Mouse (Mus musculus) lung, postnatal 0 days (tissue): ENCODE data around the gene Ctdnep1. TPM values are rescaled to one million over a fixed set of nuclear protein-coding genes. Genes with fewer than 3 reads are reported as not detected.

Experiments
- ATAC-seq: fragments of 200-750 bp; cut with Nextera tagmentation; 2 replicates; pipeline ENCODE4 v1.8.0; 2017; ENCODE audit warnings: moderate library complexity
- DNase-seq: peaks from one replicate; pipeline ENCODE4 v3.0.0-alpha.2; 2016; ENCODE audit warnings: low spot score
- H3K27ac ChIP-seq: fragments of 300-500 bp; sonication (generic); 2 replicates; pipeline ENCODE4 v1.5.1; 2014; ENCODE audit warnings: antibody characterized with exemption, mild to moderate bottlenecking, low read length, mixed read lengths
- H3K27me3 ChIP-seq: fragments of 300-500 bp; sonication (generic); replicated peaks from 2 replicates; pipeline ENCODE4 v1.6.1; 2014; ENCODE audit warnings: low read length, mixed read lengths; ENCODE audit not compliant: insufficient read depth
- H3K36me3 ChIP-seq: fragments of 300-500 bp; sonication (generic); 2 replicates; pipeline ENCODE4 v1.6.1; 2014; ENCODE audit warnings: low read length, mixed read lengths; ENCODE audit not compliant: insufficient read depth
- H3K4me1 ChIP-seq: fragments of 300-500 bp; sonication (generic); 2 replicates; pipeline ENCODE4 v1.6.1; 2014; ENCODE audit warnings: antibody characterized with exemption, low read depth, low read length, mixed read lengths; ENCODE audit not compliant: insufficient read depth
- H3K4me2 ChIP-seq: fragments of 300-500 bp; sonication (generic); replicated peaks from 2 replicates; pipeline ENCODE4 v1.6.1; 2014; ENCODE audit warnings: low read depth, mild to moderate bottlenecking, low read length, moderate library complexity, mixed read lengths
- H3K4me3 ChIP-seq: fragments of 300-500 bp; sonication (generic); 2 replicates; pipeline ENCODE4 v1.5.1; 2014; ENCODE audit warnings: low read depth, low read length
- H3K9ac ChIP-seq: fragments of 300-500 bp; sonication (generic); replicated peaks from 2 replicates; pipeline ENCODE4 v1.6.1; 2014; ENCODE audit warnings: low read depth, mild to moderate bottlenecking
- H3K9me3 ChIP-seq: fragments of 300-500 bp; sonication (generic); 2 replicates; pipeline ENCODE4 v1.6.1; 2016; ENCODE audit warnings: low read length, mixed read lengths
- CTCF ChIP-seq: IDR thresholded peaks from 2 replicates; pipeline ENCODE4 v1.5.1; 2016; ENCODE audit warnings: antibody characterized with exemption, mild to moderate bottlenecking
- EP300 ChIP-seq: IDR thresholded peaks from 2 replicates; pipeline ENCODE4 v1.6.1; 2016; ENCODE audit warnings: antibody characterized with exemption, mild to moderate bottlenecking, control low read depth
- WGBS: fragments of 180-500 bp; shearing (Covaris S2); extraction: QIAGEN DNeasy Blood & Tissue Kit; methylation state at CpG from one replicate; pipeline ENCODE4 v1.1.7; 2014; 5-methylcytosine and 5-hydroxymethylcytosine counted together
- microRNA counts: library from miRNA; unstranded; fragments of <30 nt; microRNA quantifications from one replicate; lab custom pipeline; 2015
- microRNA-seq: library from miRNA; unstranded; fragments of <30 nt; microRNA quantifications from one replicate; pipeline ENCODE4, GENCODE M21; 2016
- polyA plus RNA-seq: library from polyadenylated mRNA; unstranded; fragments of >200 nt; fragmentation: Nextera tagmentation; extraction: Ambion mirVana; gene quantifications from 2 replicates; pipeline ENCODE4 v1.2.1, GENCODE M21; 2015

The Ctdnep1 gene
- polyA plus RNA-seq, 1 experiment from 2014 or later: 24.7 TPM

DNA sequence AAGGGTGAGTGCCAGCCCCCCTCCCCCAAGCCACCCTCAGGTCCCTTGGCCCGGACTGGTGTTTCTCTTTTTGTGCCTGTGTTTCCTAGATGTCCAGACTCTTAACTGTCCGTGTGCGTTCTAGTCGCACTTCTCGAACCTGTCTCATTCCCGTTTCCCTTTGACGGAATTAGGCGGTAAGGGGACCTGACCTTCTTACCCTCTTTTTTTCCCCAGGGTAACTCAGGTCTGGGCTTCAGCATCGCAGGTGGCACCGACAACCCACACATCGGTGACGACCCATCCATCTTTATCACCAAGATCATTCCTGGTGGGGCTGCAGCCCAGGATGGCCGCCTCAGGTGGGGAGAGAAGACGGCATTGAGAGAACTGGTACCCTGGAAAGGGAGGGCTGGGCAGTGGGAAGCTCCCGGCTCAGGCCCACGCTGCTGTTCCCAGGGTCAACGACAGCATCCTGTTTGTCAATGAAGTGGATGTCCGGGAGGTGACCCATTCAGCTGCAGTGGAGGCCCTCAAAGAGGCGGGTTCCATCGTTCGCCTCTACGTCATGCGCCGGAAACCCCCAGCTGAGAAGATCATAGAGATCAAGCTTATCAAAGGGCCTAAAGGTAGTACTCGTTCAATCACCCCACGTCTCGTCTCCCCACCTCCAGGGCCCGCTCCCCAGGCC is 49.8 kb downstream of the Ctdnep1 start:
- DNase-seq (no peak), ATAC-seq (no peak)
- 93% methylated on average over 28 of the region's 28 CpGs for WGBS
- no peaks in the 10 kb centered on the region for H3K27me3 ChIP-seq
- TF ChIP-seq CTCF (no peak), EP300 (no peak)
- H3K4me3 ChIP-seq: no peak overlapping the region
- H3K27ac ChIP-seq: no peak overlapping the region
- peaks cover 7% of the 10 kb centered on the region; the same call in 1 of the 2 replicates for H3K4me1 ChIP-seq
- no peaks in the 10 kb centered on the region; the same call in 1 of the 2 replicates for H3K36me3 ChIP-seq
- H3K9ac ChIP-seq: no peak overlapping the region
- H3K4me2 ChIP-seq: no peak overlapping the region
- H3K9me3 ChIP-seq: no peaks in the 10 kb centered on the region

DNA sequence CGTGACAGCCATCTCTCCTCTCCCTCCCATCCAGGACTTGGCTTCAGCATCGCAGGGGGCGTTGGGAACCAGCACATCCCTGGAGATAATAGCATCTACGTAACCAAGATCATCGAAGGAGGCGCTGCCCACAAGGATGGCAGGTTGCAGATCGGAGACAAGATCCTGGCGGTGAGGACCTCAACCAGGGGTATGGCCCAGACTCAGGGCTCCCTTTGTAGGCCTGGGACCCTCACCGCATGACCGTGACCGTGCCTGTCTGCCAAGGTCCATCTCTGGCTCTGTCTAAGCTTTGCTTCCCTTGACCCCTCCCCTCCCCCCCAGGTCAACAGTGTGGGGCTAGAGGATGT is 50.3 kb downstream of the Ctdnep1 start:
- no peak for ATAC-seq
- H3K27ac ChIP-seq: no peak overlapping the region
- H3K9me3 ChIP-seq: no peaks in the 10 kb centered on the region
- H3K4me3 ChIP-seq: no peak overlapping the region
- TF ChIP-seq CTCF: no peak
- TF ChIP-seq EP300: no peak
- no peak overlapping the region for H3K4me2 ChIP-seq
- no peak overlapping the region for H3K9ac ChIP-seq
- no peaks in the 10 kb centered on the region; the same call in 1 of the 2 replicates for H3K36me3 ChIP-seq
- no peak for DNase-seq
- WGBS: 97% methylated on average over 11 of the region's 11 CpGs
- H3K27me3 ChIP-seq: no peaks in the 10 kb centered on the region
- H3K4me1 ChIP-seq: peaks cover 7% of the 10 kb centered on the region; the same call in 1 of the 2 replicates

DNA sequence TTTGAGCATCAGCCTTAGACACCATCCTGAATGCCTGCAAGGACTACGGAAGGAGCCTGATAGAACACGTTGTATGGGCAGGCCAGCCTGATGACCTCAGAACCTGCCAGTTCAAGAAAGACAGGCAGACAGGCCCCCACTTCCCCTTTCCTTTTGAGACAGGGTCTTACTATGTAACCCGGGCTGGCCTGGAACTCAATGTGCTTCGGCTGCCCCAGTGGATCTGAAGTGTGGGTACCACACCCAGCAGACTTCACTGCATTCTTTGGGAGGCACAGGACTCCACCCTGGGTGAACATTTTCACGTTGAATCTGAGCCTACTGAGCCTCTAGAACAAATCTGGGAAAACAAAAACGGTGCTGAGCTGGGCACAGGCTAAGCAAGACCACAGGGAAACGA is 57.2 kb downstream of the Ctdnep1 start:
- 54% methylated on average over 7 of the region's 7 CpGs for WGBS
- no peak overlapping the region for H3K4me2 ChIP-seq
- no peaks in the 10 kb centered on the region for H3K36me3 ChIP-seq
- no peaks in the 10 kb centered on the region for H3K27me3 ChIP-seq
- no peak for DNase-seq
- H3K4me1 ChIP-seq: no peaks in the 10 kb centered on the region
- TF ChIP-seq EP300 (peak; percentile 31; the same call in 1 of the 2 replicates), CTCF (no peak)
- H3K27ac ChIP-seq: no peak overlapping the region
- no peak overlapping the region for H3K9ac ChIP-seq
- H3K9me3 ChIP-seq: no peaks in the 10 kb centered on the region
- ATAC-seq: peak; percentile 65
- H3K4me3 ChIP-seq: no peak overlapping the region

DNA sequence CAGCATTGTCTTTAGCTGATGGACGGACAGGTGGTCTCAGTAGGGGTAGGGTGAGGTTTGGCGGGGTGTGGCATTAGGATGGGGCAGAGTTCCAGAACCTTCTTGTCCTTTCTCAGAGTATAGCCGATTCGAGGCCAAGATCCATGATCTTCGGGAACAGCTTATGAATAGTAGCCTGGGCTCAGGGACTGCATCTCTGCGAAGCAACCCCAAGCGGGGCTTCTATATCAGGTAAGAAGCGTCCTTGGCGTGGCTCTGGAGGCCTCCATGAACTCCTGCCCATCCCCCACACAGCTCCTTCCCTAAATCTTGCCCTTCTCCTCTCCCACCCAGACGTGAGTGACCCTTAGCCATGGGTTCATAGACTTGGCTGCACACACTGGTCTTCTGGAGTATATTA is 58.7 kb downstream of the Ctdnep1 start:
- H3K4me1 ChIP-seq: no peaks in the 10 kb centered on the region
- no peak overlapping the region for H3K9ac ChIP-seq
- H3K9me3 ChIP-seq: no peaks in the 10 kb centered on the region
- ATAC-seq: no peak
- 89% methylated on average over 10 of the region's 10 CpGs for WGBS
- H3K27me3 ChIP-seq: no peaks in the 10 kb centered on the region
- H3K27ac ChIP-seq: no peak overlapping the region
- H3K4me3 ChIP-seq: no peak overlapping the region
- no peak for DNase-seq
- TF ChIP-seq EP300: no peak
- no peak for TF ChIP-seq CTCF
- no peak overlapping the region for H3K4me2 ChIP-seq
- no peaks in the 10 kb centered on the region for H3K36me3 ChIP-seq

DNA sequence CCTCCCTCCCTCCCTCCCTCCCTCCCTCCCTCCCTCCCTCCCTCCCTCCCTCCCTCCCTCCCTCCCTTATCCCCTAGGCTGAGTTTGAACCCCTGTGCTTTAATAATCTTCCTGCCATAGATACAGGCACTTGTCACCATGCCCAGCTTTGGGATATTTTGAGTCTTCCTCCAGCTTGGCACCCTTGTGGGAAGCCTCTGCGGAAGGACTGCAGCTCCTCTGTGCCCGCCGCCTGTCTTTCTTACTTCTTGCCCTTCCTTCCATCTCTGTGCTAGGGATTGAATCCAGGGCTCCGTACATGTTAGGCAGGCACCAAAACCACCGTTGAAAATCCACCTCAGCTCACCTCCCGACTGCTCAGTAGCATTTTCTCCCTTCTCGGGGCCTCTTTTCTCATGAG is 59.2 kb downstream of the Ctdnep1 start:
- WGBS: 77% methylated on average over 6 of the region's 7 CpGs
- Histone ChIP-seq H3K27ac (no peak overlapping the region), H3K9ac (no peak overlapping the region), H3K4me1 (no peaks in the 10 kb centered on the region), H3K4me2 (no peak overlapping the region), H3K4me3 (no peak overlapping the region), H3K9me3 (no peaks in the 10 kb centered on the region), H3K36me3 (no peaks in the 10 kb centered on the region), H3K27me3 (no peaks in the 10 kb centered on the region)
- no peak for TF ChIP-seq CTCF
- TF ChIP-seq EP300: no peak
- ATAC-seq (no peak), DNase-seq (no peak)

MicroRNAs encoded within 50 kb of the gene (microRNA counts, 519-probe panel; counts per million panel counts)
- not detected for microRNA mmu-miR-324-3p (lab: Ali Mortazavi, UCI)
- 4,029 counts per million, percentile 36 among the panel's probes with 10 or more counts for microRNA mmu-miR-324-5p (lab: Ali Mortazavi, UCI)

Small RNA genes within 50 kb of the gene (microRNA-seq; reads per million reads assigned to microRNA genes)
- not detected for gene Gm44349
- 1,853 reads per million, percentile 81 among the genes with 10 or more reads in this experiment for gene Mir324

Other genes starting within 250 kb of the Ctdnep1 start
- gene Polr2a, start 222.5 kb upstream of the Ctdnep1 start, polyA plus RNA-seq: 14.0 and 15.3 TPM in 2 replicates
- gene Slc35g3, start 219.2 kb upstream of the Ctdnep1 start, polyA plus RNA-seq: 1.0 TPM in 2 replicates
- 6.6 and 7.6 TPM in 2 replicates for gene Zbtb4, start 215.2 kb upstream of the Ctdnep1 start, polyA plus RNA-seq
- gene Chrnb1, start 185.2 kb upstream of the Ctdnep1 start, polyA plus RNA-seq: 15.6 and 16.2 TPM in 2 replicates
- 0.57 and 0.95 TPM in 2 replicates for gene Fgf11, start 179.3 kb upstream of the Ctdnep1 start, polyA plus RNA-seq
- gene Tmem102, start 175.5 kb upstream of the Ctdnep1 start, polyA plus RNA-seq: 14.3 and 14.9 TPM in 2 replicates
- not detected in 2 replicates for gene Gm39566, start 165.9 kb upstream of the Ctdnep1 start, polyA plus RNA-seq
- gene Spem2, start 162.7 kb upstream of the Ctdnep1 start, polyA plus RNA-seq: not detected in 2 replicates
- not detected in 2 replicates for gene Spem1, start 159.0 kb upstream of the Ctdnep1 start, polyA plus RNA-seq
- 2.9 and 3.9 TPM in 2 replicates for gene Nlgn2, start 143.4 kb upstream of the Ctdnep1 start, polyA plus RNA-seq
- gene Tmem256, start 142.6 kb upstream of the Ctdnep1 start, polyA plus RNA-seq: 365 and 395 TPM in 2 replicates
- 107 and 114 TPM in 2 replicates for gene Plscr3, start 134.8 kb upstream of the Ctdnep1 start, polyA plus RNA-seq
- 6.1 and 7.6 TPM in 2 replicates for gene Tnk1, start 122.4 kb upstream of the Ctdnep1 start, polyA plus RNA-seq
- gene Tmem95, start 103.1 kb upstream of the Ctdnep1 start, polyA plus RNA-seq: not detected in 2 replicates
- 10.1 and 11.4 TPM in 2 replicates for gene Kctd11, start 99.8 kb upstream of the Ctdnep1 start, polyA plus RNA-seq
- gene Acap1, start 85.6 kb upstream of the Ctdnep1 start, polyA plus RNA-seq: 1.5 and 1.7 TPM in 2 replicates
- gene 2810408A11Rik, start 80.2 kb upstream of the Ctdnep1 start, polyA plus RNA-seq: 6.4 and 7.0 TPM in 2 replicates
- gene Neurl4, start 80.1 kb upstream of the Ctdnep1 start, polyA plus RNA-seq: 3.8 and 3.9 TPM in 2 replicates
- 53.0 and 59.1 TPM in 2 replicates for gene Gps2, start 67.3 kb upstream of the Ctdnep1 start, polyA plus RNA-seq
- 758 and 815 TPM in 2 replicates for gene Eif5a, start 59.2 kb upstream of the Ctdnep1 start, polyA plus RNA-seq
- gene Ybx2, start 45.4 kb upstream of the Ctdnep1 start, polyA plus RNA-seq: 1.00 and 1.1 TPM in 2 replicates
- gene Slc2a4, start 33.0 kb upstream of the Ctdnep1 start, polyA plus RNA-seq: 3.7 and 4.3 TPM in 2 replicates
- 212 and 230 TPM in 2 replicates for gene Cldn7, start 16.4 kb upstream of the Ctdnep1 start, polyA plus RNA-seq
- 65.9 and 72.1 TPM in 2 replicates for gene Elp5, start 1.4 kb downstream of the Ctdnep1 start, polyA plus RNA-seq
- 624 and 645 TPM in 2 replicates for gene Gabarap, start 10.0 kb downstream of the Ctdnep1 start, polyA plus RNA-seq
- 57.5 and 61.3 TPM in 2 replicates for gene Phf23, start 14.6 kb downstream of the Ctdnep1 start, polyA plus RNA-seq
- 14.6 and 15.1 TPM in 2 replicates for gene Dvl2, start 19.4 kb downstream of the Ctdnep1 start, polyA plus RNA-seq
- 92.0 and 95.2 TPM in 2 replicates for gene Acadvl, start 34.3 kb downstream of the Ctdnep1 start, polyA plus RNA-seq
- gene Dlg4, start 35.8 kb downstream of the Ctdnep1 start, polyA plus RNA-seq: 2.0 and 2.1 TPM in 2 replicates
- 0.81 TPM in 2 replicates for gene Asgr1, start 72.9 kb downstream of the Ctdnep1 start, polyA plus RNA-seq
- gene Asgr2, start 111.5 kb downstream of the Ctdnep1 start, polyA plus RNA-seq: not detected in 2 replicates
- 0.90 and 1.2 TPM in 2 replicates for gene Mgl2, start 149.2 kb downstream of the Ctdnep1 start, polyA plus RNA-seq
- gene Clec10a, start 175.0 kb downstream of the Ctdnep1 start, polyA plus RNA-seq: 0.54 and 0.70 TPM in 2 replicates
- 7.9 TPM in 2 replicates for gene Slc16a11, start 231.6 kb downstream of the Ctdnep1 start, polyA plus RNA-seq
- gene Slc16a13, start 239.9 kb downstream of the Ctdnep1 start, polyA plus RNA-seq: 4.5 and 6.0 TPM in 2 replicates
- gene Bcl6b, start 248.6 kb downstream of the Ctdnep1 start, polyA plus RNA-seq: 19.2 and 31.6 TPM in 2 replicates